Mouse (Mus musculus): ENCODE results near the gene Ifna14.
"Not testable (repeated sequence)": the region's sequence is repeated elsewhere in the genome, so short reads cannot be mapped to it uniquely, and the experiment has no call there.

The Ifna14 gene

DNA sequence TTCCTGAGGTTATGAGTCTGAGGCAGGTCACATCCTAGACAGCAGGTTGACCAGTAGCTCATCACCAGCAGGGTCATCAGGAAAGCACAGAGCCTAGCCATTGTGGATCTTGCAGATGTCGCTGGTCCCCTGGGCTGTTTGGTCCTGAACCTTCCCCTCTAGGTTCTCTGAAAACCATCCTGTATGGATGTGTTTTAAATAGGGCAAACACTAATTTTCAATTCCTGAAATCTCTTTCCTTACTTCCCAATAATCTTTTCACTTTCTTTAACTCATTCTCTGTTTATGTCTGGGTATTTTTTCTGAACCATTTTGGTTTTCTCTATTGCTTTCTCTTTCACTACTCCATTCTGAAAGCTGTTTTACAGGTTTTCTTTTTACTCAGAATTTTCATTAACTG, at the start of gene Ifna14:
Gene Ifna14 (minus strand): TSS at position 101 of the 400 bp plus-strand sequence.
- DNase-seq (ENCODE audit: low spot score), result no peak

DNA sequence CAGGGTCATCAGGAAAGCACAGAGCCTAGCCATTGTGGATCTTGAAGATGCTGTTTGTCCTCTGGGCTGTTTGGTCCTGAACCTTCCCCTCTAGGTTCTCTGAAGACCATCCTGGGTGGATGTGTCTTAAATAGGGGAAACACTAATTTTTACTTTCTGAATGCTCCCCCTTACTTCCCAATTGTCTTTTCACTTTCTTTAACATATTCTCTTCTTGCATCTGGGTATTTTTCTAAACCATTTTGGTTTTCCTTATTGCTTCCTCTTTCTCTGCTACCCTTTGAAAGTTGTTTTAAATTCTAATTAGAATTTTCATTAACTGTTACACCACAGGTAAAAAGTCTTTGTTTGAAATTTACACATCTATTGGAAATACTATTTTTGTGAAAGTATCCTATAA, 31.7 kb upstream of the Ifna14 start, which contains the start of gene Ifna12:
Gene Ifna12 (minus strand): TSS at position 101 of the 400 bp plus-strand sequence.
- DNase-seq (ENCODE audit: low spot score), result no peak

DNA sequence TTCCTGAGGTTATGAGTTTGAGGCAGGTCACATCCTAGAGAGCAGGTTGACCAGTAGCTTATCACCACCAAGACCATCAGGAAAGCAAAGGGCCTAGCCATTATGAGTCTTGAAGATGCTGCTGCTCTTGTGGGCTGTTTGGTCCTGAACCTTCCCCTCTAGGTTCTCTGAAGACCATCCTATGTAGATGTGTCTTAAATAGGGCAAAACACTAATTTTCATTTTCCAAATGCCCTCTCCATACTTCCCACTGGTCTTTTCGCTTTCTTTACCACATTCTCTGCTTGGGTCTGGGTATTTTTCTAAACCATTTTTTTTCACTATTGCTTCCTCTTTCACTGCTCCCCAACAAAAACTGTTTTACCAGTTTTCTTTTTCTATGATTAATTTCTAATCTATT, 20.7 kb upstream of the Ifna14 start, which contains the start of gene Ifna9:
Gene Ifna9 (minus strand): TSS at position 101 of the 400 bp plus-strand sequence.
- DNase-seq (ENCODE audit: low spot score), result no peak

DNA sequence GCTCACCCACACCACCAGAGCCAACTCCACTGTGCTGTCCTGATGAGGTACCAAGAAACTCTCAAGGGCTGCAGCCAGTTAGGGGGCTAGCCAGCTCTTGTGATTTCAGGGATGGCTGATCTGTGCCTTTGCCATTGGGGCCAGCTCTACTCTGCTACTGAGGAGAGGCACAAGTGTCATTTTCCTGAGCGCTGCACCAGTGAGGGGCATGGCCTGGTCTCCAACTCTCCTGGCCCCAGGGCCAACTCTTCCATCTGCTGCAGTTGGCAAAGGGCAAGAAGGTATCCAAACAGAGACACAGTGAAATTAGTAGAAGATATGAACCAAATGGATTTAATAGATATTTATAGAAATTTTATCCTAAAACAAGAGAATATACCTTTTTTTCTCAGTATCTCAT, 9.8 kb downstream of the Ifna14 start:
- DNase-seq (ENCODE audit: low spot score), result no peak

DNA sequence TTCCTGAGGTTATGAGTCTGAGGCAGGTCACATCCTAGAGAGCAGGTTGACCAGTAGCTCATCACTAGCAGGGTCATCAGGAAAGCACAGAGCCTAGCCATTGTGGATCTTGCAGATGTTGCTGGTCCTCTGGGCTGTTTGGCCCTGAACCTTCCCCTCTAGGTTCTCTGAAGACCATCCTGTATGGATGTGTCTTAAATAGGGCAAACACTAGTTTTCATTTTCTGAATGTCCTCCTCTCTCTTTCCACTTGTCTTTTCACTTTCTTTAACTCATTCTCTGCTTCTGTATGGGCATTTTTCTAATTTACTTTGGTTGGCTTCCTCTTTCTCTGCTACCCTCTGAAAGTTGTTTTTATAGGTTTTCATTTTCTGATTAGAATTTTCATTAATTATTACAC, 13.5 kb downstream of the Ifna14 start, which contains the start of gene Ifna15:
Gene Ifna15 (minus strand): TSS at position 101 of the 400 bp plus-strand sequence.
- DNase-seq (ENCODE audit: low spot score), result not testable (repeated sequence)

DNA sequence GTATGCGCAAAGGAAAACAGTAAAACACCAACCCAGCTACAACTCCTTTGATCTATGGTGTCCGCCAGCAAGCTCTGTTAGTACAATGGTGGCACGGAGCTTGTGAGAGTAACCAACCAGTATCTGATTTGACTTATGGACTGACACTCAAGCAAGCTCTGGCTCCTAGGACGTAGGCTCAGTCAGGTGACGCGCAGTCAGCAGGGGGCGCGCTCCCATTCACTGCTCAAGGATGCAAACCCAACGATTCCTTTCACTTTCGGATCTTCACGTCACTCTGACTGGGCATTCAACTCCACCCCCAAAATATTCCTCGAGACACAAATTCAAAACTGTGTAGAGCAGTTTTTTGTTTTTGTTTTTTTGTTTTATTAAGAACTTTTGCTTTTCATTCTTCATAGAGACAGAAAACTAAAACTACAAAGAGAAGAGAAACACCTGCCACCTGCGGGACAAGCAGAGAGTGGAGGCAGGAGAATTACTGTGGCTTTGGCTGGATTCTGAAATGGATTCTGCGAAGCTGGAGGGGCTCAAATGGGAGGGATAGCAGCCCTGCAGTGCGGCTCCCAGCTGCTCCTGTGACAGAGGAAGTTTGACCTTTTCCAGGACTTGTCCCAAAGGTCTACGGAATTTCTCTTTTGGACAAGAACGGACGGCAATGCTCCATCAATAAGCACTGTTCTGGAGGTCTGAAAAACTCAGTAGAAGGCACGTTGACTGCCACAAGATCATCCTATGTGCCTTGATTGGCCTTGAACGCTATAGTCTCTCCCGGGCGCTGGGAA, 21.2 kb downstream of the Ifna14 start:
- peak; percentile 64 for DNase-seq (ENCODE audit: low spot score)

DNA sequence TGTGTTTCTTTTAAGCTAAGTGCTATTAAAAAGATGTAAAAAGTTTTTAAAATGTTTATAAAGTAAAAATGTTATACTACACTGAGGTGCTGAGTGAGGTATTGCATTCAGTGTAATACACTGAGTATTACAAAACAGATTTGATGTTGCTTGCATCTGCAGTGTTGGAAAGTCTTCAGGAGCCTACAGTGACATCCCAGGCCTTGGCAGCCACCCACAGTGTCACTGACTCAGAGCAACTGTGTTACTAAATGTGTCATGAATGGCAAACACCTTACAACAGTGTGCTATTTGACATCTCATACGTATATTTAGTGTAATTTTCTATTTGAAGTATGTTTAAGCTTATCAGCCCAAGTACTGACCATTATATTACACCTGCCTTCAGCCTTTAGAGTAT, 23.6 kb downstream of the Ifna14 start:
- no peak for DNase-seq (ENCODE audit: low spot score)

DNA sequence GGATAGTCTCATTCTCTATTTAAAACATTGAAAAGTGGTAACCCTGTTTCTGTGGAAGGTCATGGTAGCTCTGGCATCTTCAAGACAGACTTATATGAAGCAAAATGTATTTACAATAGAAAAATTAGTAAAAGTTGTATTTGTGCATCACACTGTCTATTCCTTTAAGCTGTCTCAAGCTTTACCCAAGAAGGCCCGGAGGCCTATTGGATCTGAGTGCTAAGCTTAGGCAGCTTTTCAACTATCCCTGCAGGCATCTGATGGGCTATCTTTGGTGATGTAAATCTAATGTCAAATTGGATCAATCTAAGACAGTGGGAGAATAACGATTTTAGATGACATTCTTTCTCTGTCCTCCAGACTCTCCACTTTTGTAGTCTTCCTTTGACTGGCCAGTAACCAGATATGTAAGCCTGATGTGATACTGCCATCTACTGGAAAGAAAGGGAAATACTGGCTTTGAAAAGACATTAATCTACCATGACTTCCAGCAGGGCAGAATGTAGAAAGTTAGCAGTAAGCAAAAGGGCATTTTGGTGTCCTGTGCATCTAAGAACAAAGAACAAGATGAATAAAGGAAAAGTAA, 27.9 kb downstream of the Ifna14 start:
- peak; percentile 17 for DNase-seq (ENCODE audit: low spot score)

DNA sequence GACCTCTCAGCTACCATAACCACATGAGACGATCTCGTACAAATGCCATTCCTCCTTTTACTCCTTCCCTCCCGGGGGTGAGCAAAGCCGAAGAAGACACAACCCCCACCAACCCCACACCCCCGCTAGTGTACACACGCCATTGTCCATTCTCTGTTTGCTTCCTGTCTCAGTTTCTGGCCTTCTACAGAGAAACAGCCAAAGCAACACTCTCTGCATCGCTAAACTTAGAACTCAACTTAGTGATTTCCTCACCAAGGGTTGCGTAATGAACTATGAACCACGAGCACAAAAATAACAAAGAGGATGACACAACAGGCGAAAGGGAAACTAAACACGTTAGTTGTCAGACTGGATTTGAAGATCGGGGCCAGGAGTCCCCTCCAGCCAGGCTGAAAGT, 34.3 kb downstream of the Ifna14 start:
- peak; percentile 75 for DNase-seq (ENCODE audit: low spot score)

DNA sequence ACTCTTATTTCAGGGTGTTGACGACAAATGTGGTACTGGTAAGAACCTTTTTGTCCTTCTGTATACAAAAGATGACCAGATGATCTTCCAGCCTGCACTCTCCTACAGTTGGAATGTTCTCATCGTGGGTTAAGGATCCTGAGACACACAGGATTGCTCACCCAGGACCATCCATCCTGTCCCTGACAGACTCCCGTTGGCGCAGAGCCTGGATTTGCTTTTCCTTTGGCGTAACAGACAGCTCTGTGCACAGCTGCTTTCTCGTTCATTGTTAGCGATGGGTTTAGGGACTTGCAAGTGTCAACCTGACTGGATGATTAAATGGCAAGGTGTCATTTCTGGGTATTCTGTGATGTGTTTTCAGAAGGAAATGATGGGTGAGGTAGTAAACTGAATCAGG, 35.0 kb downstream of the Ifna14 start:
- DNase-seq (ENCODE audit: low spot score), result no peak

DNA sequence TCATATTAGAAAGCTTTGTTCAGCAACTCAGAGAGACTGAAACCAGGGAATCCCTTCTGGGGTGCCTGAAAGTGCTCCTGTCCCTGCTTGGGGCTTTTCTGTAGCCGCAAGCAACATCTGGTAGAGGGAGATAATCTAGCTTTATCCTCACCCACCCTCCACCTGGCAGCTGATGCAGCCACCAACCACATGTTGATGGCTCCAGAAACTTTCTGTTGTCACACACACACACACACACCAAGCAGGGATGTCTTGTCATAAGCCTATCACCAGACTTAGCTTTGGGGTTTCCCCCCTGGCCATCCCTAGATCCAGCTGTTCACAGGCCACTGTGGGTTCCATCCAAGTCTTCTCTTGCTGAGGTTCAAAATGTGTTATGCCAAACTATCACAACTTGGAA, 35.9 kb downstream of the Ifna14 start:
- DNase-seq (ENCODE audit: low spot score), result no peak

DNA sequence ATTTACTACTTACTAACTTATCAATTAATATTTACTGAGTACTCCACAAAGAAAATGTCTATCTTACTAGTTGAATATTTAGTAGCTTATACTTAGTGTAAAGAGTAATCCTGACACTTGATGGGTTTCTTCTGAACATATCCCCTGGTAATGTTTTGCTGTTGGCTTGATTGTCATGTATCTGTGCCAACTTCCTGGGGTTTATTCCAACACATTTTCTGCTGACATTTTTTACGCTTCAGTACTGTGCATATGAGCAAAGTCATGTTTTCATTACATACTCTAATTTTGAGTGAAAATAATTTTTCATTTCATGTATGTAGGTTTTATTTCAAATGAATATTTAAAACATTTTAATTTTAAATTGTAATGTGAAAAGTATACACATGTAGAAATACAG, 36.7 kb downstream of the Ifna14 start:
- no peak for DNase-seq (ENCODE audit: low spot score)

DNA sequence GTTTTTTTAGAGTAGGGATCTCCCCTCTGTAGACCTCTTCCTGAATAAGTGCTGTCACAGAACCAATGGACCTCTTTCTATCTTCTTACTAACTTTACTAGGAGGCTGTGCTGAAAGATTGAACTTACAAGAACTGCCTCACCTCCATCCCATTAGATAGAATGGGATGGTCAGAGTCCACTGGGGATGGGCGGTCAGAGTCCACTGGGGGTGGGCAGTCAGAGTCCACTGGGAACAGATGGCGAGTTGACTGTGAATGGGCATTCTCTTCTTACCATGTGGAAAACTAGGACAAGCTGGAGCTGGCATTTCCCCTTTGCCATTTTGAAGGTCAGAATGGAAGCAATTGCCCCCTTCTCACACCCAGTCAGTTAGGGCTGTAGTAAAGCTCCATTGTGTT, 38.1 kb downstream of the Ifna14 start:
- DNase-seq (ENCODE audit: low spot score), result peak; percentile 39

DNA sequence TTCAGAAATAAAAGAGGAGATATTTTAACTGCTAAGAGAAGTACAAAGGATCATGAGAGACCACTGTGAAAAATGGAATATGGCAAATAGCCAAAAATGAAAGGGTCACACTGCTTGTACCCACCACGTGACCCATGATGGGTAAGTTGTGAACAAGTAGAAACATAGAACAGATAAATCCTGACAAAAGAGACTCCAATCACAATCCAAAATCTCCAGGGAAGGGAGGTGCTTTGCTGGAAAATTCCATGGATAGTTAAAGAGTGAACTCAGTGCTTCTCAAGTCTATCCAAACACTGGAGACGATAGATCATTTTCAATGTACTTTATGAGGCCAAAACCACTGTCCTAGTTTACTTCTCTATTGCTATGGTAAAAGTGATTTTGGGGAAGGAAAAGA, 40.7 kb downstream of the Ifna14 start:
- no peak for DNase-seq (ENCODE audit: low spot score)

DNA sequence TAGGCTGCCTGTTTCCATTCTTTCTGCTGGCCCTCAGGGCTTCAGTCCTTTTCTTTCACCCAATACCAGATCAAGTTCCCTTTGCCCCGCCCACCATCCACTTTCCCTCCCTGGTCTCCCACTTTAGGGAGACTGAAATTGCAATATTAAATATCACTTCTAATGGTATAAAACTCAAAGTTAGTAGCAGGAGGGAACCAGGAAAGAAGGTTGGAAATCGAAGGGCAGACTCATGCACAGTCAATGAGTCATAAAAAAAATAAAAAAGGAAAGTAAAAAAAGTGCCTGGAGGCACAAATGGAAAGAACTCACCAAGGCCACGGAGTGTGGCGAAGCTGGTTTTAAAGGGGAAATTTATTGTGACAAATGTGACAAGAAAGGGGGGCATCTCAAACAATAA, 41.3 kb downstream of the Ifna14 start:
- no peak for DNase-seq (ENCODE audit: low spot score)

DNA sequence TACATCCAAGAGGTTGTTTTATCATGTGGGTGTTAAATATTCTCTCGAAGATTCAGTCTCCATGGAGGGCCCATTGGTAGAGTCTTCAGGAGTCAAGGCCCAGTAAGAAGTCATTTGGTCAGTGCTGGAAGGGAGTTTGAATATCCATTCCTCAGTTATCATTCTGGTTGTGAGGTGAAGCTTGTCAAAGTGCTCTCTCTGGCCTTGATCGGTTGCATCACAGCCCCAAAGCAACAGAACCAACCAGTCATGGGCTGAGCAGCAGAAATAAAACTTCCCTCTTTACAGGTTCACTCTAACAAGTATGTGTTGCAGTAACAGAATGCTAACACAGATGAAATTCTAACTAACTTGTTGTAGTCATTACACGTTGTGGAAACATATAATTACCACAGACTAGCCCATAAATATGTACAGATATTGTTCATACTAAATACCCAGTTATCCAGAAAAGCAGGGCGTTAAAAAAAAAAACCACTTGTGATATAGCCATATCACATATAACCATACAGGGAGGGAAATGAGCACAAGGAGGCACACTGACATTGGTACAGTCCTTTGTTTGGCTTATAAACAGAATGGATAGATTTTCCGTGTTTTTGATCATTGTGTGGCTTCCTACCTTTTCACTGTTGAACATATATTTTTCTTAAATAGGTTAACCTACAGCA, 45.1 kb downstream of the Ifna14 start:
- no peak for DNase-seq (ENCODE audit: low spot score)

DNA sequence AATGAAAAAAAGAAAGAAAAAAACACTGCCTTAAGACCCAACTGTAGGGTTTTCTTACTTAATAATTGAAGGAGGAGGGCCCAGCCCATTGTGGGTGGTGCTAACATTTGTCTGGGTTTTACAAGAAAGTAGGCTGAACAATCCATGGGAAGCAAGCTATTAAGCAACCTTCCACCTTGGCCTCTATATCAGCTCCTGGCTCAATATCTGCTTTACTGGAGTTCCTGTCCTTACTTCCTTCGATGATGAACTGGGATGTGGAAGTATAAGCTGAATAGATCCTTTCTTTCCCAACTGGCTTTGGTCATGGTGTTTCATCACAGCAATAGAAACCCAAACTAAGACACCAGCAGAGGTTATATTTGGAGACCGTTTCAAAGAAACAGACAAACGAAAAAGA, 46.2 kb downstream of the Ifna14 start:
- no peak for DNase-seq (ENCODE audit: low spot score)

DNA sequence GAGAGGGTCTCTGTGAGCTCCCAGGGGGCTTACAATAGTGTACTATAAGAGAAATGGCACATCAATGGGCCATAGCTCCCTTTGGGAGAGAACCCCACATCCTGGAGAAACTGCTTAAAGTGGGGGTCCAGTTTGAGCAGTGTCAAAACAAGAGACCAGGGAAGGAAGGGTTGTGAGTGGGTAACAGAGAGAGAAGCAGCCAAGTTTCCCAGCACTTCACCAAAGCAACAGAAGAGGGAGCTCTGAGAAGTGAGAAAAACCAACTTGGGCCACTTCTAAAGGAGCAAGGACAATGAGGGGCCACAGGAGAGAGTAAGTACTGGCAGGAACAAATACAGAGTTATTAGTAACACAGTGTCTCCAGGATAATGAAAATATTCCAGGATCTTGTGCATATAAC, 48.4 kb downstream of the Ifna14 start:
- DNase-seq (ENCODE audit: low spot score), result no peak

DNA sequence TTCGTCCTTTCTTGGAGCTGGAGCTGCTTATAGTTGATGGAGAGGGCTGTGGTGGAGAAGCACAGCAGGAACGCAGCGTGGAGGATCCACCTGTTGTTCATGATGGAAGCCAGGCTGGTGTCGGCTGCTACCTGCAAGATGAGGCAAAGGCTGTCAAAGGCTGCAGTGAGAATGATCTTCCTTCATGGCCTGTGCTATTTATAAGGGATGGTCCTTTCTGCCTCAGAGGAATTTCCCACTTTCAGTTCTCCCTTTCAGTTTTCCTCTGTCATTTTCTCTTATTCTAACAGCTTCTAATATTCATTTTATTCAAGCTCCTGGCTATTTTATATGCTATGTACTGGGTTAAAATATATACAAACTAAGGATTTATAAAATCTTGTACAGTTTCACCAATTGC, 48.9 kb downstream of the Ifna14 start, which contains the start of gene Ifnb1:
Gene Ifnb1 (minus strand): TSS at position 101 of the 400 bp plus-strand sequence.
- DNase-seq (ENCODE audit: low spot score), result no peak

Data from yolk sac, embryonic 10.5 days (tissue).